Mouse (Mus musculus): Measurements from ENCODE around the gene Notch2. TPM values are rescaled to one million over a fixed set of nuclear protein-coding genes. Genes with fewer than 3 reads are reported as not detected.

Gene Notch2
- total RNA-seq, 2 experiments from 2014 or later = 11.0 to 16.3 TPM

GRCm38 (mm10) chr3:98025921-98026880 is 12.9 kb downstream of the Notch2 start:
- no peak for ATAC-seq (replicated peaks; ENCODE audit: low FRiP score, poor library complexity, severe bottlenecking)

- ATAC-seq (replicated peaks; ENCODE audit: low FRiP score, poor library complexity, severe bottlenecking) = no peak
Observed at GRCm38 (mm10) chr3:98027371-98027774, 14.0 kb downstream of the Notch2 start.

GRCm38 (mm10) chr3:98028072-98028471 is 14.7 kb downstream of the Notch2 start:
- ATAC-seq (replicated peaks; ENCODE audit: low FRiP score, poor library complexity, severe bottlenecking) = no peak

GRCm38 (mm10) chr3:98028936-98029335 is 15.6 kb downstream of the Notch2 start:
- no peak for ATAC-seq (replicated peaks; ENCODE audit: low FRiP score, poor library complexity, severe bottlenecking)

GRCm38 (mm10) chr3:98031104-98031503 is 17.8 kb downstream of the Notch2 start:
- ATAC-seq (replicated peaks; ENCODE audit: low FRiP score, poor library complexity, severe bottlenecking) = no peak

- no peak for ATAC-seq (replicated peaks; ENCODE audit: low FRiP score, poor library complexity, severe bottlenecking)
Observed at GRCm38 (mm10) chr3:98032191-98032590, 18.9 kb downstream of the Notch2 start.

- ATAC-seq (replicated peaks; ENCODE audit: low FRiP score, poor library complexity, severe bottlenecking) = no peak
Observed at GRCm38 (mm10) chr3:98032944-98033343, 19.6 kb downstream of the Notch2 start.

GRCm38 (mm10) chr3:98034622-98035593 is 21.6 kb downstream of the Notch2 start:
- ATAC-seq (replicated peaks; ENCODE audit: low FRiP score, poor library complexity, severe bottlenecking) = no peak

GRCm38 (mm10) chr3:98036161-98036560 is 22.8 kb downstream of the Notch2 start:
- ATAC-seq (replicated peaks; ENCODE audit: low FRiP score, poor library complexity, severe bottlenecking) = no peak

- ATAC-seq (replicated peaks; ENCODE audit: low FRiP score, poor library complexity, severe bottlenecking) = no peak
Observed at GRCm38 (mm10) chr3:98037151-98037550, 23.8 kb downstream of the Notch2 start.

- ATAC-seq (replicated peaks; ENCODE audit: low FRiP score, poor library complexity, severe bottlenecking) = no peak
Observed at GRCm38 (mm10) chr3:98038658-98039057, 25.3 kb downstream of the Notch2 start.

GRCm38 (mm10) chr3:98039223-98039622 is 25.9 kb downstream of the Notch2 start:
- ATAC-seq (replicated peaks; ENCODE audit: low FRiP score, poor library complexity, severe bottlenecking) = no peak

GRCm38 (mm10) chr3:98039666-98040456 is 26.5 kb downstream of the Notch2 start:
- no peak for ATAC-seq (replicated peaks; ENCODE audit: low FRiP score, poor library complexity, severe bottlenecking)

GRCm38 (mm10) chr3:98040836-98041235 is 27.5 kb downstream of the Notch2 start:
- no peak for ATAC-seq (replicated peaks; ENCODE audit: low FRiP score, poor library complexity, severe bottlenecking)

GRCm38 (mm10) chr3:98042301-98042700 is 29.0 kb downstream of the Notch2 start:
- ATAC-seq (replicated peaks; ENCODE audit: low FRiP score, poor library complexity, severe bottlenecking) = no peak

GRCm38 (mm10) chr3:98042955-98043456 is 29.7 kb downstream of the Notch2 start:
- no peak for ATAC-seq (replicated peaks; ENCODE audit: low FRiP score, poor library complexity, severe bottlenecking)

- ATAC-seq (replicated peaks; ENCODE audit: low FRiP score, poor library complexity, severe bottlenecking) = no peak
Observed at GRCm38 (mm10) chr3:98043669-98044068, 30.3 kb downstream of the Notch2 start.

GRCm38 (mm10) chr3:98044768-98045368 is 31.5 kb downstream of the Notch2 start:
- ATAC-seq (replicated peaks; ENCODE audit: low FRiP score, poor library complexity, severe bottlenecking) = no peak

All from erythroid progenitor cell, adult 5-6 weeks (primary cell).